Mouse (Mus musculus): ENCODE data around the gene Cckbr. TPM values are rescaled to one million over a fixed set of nuclear protein-coding genes. Genes with fewer than 3 reads are reported as not detected.

Gene Cckbr
- total RNA-seq, 1 experiment from 2014 or later: not detected

DNA sequence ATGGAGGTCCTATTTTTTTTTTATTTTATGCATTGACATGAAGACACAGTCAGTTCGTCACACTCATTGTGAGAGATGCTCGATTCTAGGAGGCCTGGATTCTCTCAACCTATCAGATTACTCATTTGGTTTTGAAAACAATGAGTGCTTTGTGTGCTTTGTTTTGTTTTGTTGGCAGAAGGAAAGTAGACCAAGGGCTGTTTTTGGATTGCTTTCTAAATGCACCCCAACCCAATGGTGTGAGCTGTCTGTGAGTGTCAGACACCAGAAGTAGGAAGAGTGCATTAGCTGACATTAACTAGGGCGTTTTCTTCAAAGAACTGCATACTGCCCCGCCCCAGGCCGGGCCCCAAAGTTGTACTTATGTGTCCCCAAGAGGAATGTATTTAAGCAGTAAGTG, 54.5 kb downstream of the Cckbr start:
- ATAC-seq (replicated peaks in 1 of 2; ENCODE audit: insufficient read depth in 1 of 2, low FRiP score in 2 of 2, low TSS enrichment in 1 of 2, low read depth in 1 of 2, poor library complexity in 2 of 2, severe bottlenecking in 2 of 2): no peak

- ATAC-seq (replicated peaks in 1 of 2; ENCODE audit: insufficient read depth in 1 of 2, low FRiP score in 2 of 2, low TSS enrichment in 1 of 2, low read depth in 1 of 2, poor library complexity in 2 of 2, severe bottlenecking in 2 of 2): no peak
Observed at GRCm38 (mm10) chr7:105480561-105481504, 55.3 kb downstream of the Cckbr start.

DNA sequence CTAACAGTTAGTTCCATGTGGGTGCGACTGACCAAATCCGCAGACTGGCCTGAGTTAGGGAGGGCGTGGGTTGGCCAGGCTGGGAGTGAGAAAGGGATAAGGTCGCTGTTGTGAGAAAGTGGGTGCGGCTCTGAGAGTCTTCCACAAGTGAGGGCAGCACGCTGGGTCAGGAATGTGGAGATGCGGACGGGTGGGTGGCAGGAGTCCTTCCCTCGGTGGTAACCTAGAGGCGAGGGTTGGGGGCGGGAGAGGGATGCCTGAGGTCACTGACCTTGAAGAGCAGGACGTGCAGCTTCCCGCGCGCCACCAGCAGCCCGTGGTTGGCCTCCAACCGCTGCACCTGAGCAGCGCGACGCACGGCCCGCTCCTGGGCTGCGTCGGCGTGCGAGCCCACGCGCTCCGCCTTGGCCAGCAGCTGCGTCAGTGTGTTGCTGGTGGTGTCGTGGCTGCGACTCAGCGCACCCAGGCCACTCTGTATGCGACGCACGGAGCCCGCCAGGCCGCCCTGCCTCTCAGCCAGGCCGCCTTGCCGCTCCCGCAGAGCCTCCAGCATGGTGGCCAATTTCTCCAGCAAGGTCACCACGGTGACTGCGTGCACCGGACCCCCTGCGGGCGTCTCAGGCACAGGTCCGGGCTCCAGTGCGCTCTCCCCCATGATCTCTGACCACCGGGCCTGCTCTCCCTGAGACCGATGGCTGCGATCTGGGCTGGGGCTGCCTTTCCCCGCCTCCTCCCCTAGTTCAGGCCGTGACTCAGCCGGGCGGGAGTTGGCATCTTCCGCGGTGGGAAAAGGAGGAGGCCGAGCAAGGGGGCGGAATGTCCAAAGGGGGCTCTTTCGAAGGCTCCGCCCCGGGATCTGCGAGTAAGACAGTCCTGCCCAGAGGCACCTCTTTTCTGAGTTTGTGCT, 56.2 kb downstream of the Cckbr start, which contains the start of gene Cavin3:
Gene Cavin3 (minus strand): TSS at position 796 of the 907 bp plus-strand sequence.
- peak; percentile 63 to 65 for ATAC-seq (replicated peaks in 1 of 2; ENCODE audit: insufficient read depth in 1 of 2, low FRiP score in 2 of 2, low TSS enrichment in 1 of 2, low read depth in 1 of 2, poor library complexity in 2 of 2, severe bottlenecking in 2 of 2)

GRCm38 (mm10) chr7:105482426-105482825, 56.9 kb downstream of the Cckbr start:
- ATAC-seq (replicated peaks in 1 of 2; ENCODE audit: insufficient read depth in 1 of 2, low FRiP score in 2 of 2, low TSS enrichment in 1 of 2, low read depth in 1 of 2, poor library complexity in 2 of 2, severe bottlenecking in 2 of 2): no peak

- no peak for ATAC-seq (replicated peaks in 1 of 2; ENCODE audit: insufficient read depth in 1 of 2, low FRiP score in 2 of 2, low TSS enrichment in 1 of 2, low read depth in 1 of 2, poor library complexity in 2 of 2, severe bottlenecking in 2 of 2)
Observed at GRCm38 (mm10) chr7:105485029-105485428, 59.5 kb downstream of the Cckbr start.

DNA sequence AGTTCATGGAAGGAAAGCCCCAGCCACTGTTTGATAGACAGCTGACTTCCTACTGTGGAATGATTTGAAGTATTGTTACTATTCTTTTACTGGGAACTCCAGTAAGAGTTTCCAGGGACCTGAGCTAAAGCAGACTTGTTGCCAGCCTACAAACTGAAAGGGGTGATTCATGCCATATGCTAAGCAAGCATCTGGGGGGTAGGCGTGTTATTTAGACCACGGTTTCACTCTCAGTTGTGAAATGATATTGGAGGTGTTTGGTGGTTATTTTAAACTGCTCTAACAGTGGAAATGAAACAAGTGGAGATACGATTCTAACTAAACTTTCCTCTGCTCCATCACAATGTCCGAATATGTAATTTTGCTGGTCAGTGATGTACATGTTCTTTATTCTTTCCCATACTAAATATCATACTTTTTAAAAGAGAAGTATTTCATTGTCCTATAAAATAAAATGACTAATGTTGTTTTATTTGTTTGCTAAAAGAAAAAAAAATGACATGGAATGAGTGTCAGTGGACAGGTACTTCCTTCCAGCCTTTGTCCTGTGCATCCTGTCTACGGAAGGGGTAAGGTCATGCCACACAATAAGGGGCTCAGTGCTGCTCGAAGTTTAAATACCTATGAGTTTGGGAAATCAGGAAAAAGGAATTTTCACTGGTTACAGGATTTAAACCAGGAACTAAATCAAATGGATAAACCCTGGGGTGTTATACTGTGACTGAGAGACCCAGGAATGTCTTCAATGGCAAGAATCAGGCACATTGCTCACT, 61.8 kb downstream of the Cckbr start:
- no peak for ATAC-seq (replicated peaks in 1 of 2; ENCODE audit: insufficient read depth in 1 of 2, low FRiP score in 2 of 2, low TSS enrichment in 1 of 2, low read depth in 1 of 2, poor library complexity in 2 of 2, severe bottlenecking in 2 of 2)

GRCm38 (mm10) chr7:105497881-105498280, 72.3 kb downstream of the Cckbr start:
- no peak for ATAC-seq (replicated peaks in 1 of 2; ENCODE audit: insufficient read depth in 1 of 2, low FRiP score in 2 of 2, low TSS enrichment in 1 of 2, low read depth in 1 of 2, poor library complexity in 2 of 2, severe bottlenecking in 2 of 2)

- ATAC-seq (replicated peaks in 1 of 2; ENCODE audit: insufficient read depth in 1 of 2, low FRiP score in 2 of 2, low TSS enrichment in 1 of 2, low read depth in 1 of 2, poor library complexity in 2 of 2, severe bottlenecking in 2 of 2): peak; percentile 46 to 56; a peak in 3 of 4 replicates
Observed at GRCm38 (mm10) chr7:105498854-105499492, 73.4 kb downstream of the Cckbr start.

GRCm38 (mm10) chr7:105499676-105500075, 74.1 kb downstream of the Cckbr start:
- no peak for ATAC-seq (replicated peaks in 1 of 2; ENCODE audit: insufficient read depth in 1 of 2, low FRiP score in 2 of 2, low TSS enrichment in 1 of 2, low read depth in 1 of 2, poor library complexity in 2 of 2, severe bottlenecking in 2 of 2)

DNA sequence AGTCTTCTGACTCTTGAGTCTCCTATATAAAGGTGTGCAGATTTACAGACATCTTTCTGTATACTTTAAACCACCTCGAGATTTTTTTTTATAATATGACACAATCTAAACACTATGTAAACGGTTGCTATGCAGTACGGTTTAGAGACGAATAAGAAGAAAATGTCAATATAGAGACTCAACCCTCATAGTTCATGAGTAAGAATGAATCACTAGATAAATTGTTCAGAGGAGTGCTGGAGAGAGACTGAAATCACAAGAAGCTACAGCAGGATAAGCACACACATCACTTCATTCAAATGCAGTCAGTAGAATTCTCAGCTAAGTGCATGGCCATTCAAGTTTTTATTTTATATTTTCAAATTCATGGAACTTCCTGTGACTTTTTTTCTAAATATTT, 76.5 kb downstream of the Cckbr start:
- no peak for ATAC-seq (replicated peaks in 1 of 2; ENCODE audit: insufficient read depth in 1 of 2, low FRiP score in 2 of 2, low TSS enrichment in 1 of 2, low read depth in 1 of 2, poor library complexity in 2 of 2, severe bottlenecking in 2 of 2)

DNA sequence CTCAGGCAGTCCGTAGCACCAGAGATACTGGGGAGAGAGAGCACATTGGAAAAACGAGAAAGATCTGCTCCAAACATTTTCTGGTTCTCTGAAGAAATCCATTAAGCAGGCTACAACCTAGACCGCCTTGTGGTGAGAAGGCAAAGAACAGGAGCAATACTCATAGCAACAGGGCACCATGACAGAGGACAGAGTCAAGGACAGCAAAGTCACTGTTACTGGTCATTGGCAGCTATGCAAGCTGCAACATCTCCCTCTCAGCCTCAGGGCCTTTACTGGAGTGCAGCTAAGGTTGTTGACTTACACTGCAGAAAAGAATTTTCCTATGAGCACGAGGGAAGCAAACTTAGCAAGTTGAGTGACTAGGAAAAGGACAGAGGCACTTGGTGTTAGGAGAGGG, 81.7 kb downstream of the Cckbr start:
- ATAC-seq (replicated peaks in 1 of 2; ENCODE audit: insufficient read depth in 1 of 2, low FRiP score in 2 of 2, low TSS enrichment in 1 of 2, low read depth in 1 of 2, poor library complexity in 2 of 2, severe bottlenecking in 2 of 2): no peak

GRCm38 (mm10) chr7:105510143-105510542, 84.6 kb downstream of the Cckbr start:
- no peak for ATAC-seq (replicated peaks in 1 of 2; ENCODE audit: insufficient read depth in 1 of 2, low FRiP score in 2 of 2, low TSS enrichment in 1 of 2, low read depth in 1 of 2, poor library complexity in 2 of 2, severe bottlenecking in 2 of 2)

- no peak for ATAC-seq (replicated peaks in 1 of 2; ENCODE audit: insufficient read depth in 1 of 2, low FRiP score in 2 of 2, low TSS enrichment in 1 of 2, low read depth in 1 of 2, poor library complexity in 2 of 2, severe bottlenecking in 2 of 2)
Observed at GRCm38 (mm10) chr7:105513845-105514291, 88.3 kb downstream of the Cckbr start.

- no peak for ATAC-seq (replicated peaks in 1 of 2; ENCODE audit: insufficient read depth in 1 of 2, low FRiP score in 2 of 2, low TSS enrichment in 1 of 2, low read depth in 1 of 2, poor library complexity in 2 of 2, severe bottlenecking in 2 of 2)
Observed at GRCm38 (mm10) chr7:105514561-105514960, 89.0 kb downstream of the Cckbr start.

GRCm38 (mm10) chr7:105515178-105515577, 89.6 kb downstream of the Cckbr start:
- peak; percentile 81 to 90 for ATAC-seq (replicated peaks in 1 of 2; ENCODE audit: insufficient read depth in 1 of 2, low FRiP score in 2 of 2, low TSS enrichment in 1 of 2, low read depth in 1 of 2, poor library complexity in 2 of 2, severe bottlenecking in 2 of 2)

- ATAC-seq (replicated peaks in 1 of 2; ENCODE audit: insufficient read depth in 1 of 2, low FRiP score in 2 of 2, low TSS enrichment in 1 of 2, low read depth in 1 of 2, poor library complexity in 2 of 2, severe bottlenecking in 2 of 2): no peak
Observed at GRCm38 (mm10) chr7:105516669-105517360, 91.3 kb downstream of the Cckbr start.

All from hematopoietic stem cell, adult 5-6 weeks (primary cell).